Mouse (Mus musculus) midbrain, embryonic 14.5 days (tissue): ENCODE measurements around the gene Tcp1. TPM values are rescaled to one million over a fixed set of nuclear protein-coding genes. Genes with fewer than 3 reads are reported as not detected.
A peak's percentile ranks its signal among the peaks of the same experiment; 100 is the strongest.
"Not testable (repeated sequence)": the region's sequence is repeated elsewhere in the genome, so short reads cannot be mapped to it uniquely, and the experiment has no call there.

Experiments
- ATAC-seq: fragments of 200-750 bp; cut with Nextera tagmentation; 2 replicates; pipeline ENCODE4 v1.8.0; 2017; ENCODE audit warnings: moderate number of reproducible peaks, moderate library complexity; ENCODE audit not compliant: low FRiP score, low TSS enrichment
- DNase-seq: peaks from one replicate; pipeline ENCODE4 v3.0.0-alpha.2; 2015
- H3K27ac ChIP-seq: fragments of 300-500 bp; sonication (generic); replicated peaks from 2 replicates; pipeline ENCODE4 v1.5.1; 2014; ENCODE audit warnings: mild to moderate bottlenecking, low read depth, low read length, moderate library complexity
- H3K27me3 ChIP-seq: fragments of 300-500 bp; sonication (generic); 2 replicates; pipeline ENCODE4 v1.6.1; 2014; ENCODE audit warnings: low read length, control low read depth, mixed read lengths; ENCODE audit not compliant: control insufficient read depth, insufficient read depth
- H3K36me3 ChIP-seq: fragments of 300-500 bp; sonication (generic); 2 replicates; pipeline ENCODE4 v1.6.1; 2014; ENCODE audit warnings: low read length, control low read depth; ENCODE audit not compliant: control insufficient read depth, insufficient read depth
- H3K4me1 ChIP-seq: fragments of 300-500 bp; sonication (generic); 2 replicates; pipeline ENCODE4 v1.6.1; 2014; ENCODE audit warnings: mild to moderate bottlenecking, antibody characterized with exemption, low read length, control low read depth; ENCODE audit not compliant: control insufficient read depth, insufficient read depth
- H3K4me2 ChIP-seq: fragments of 300-500 bp; sonication (generic); 2 replicates; pipeline ENCODE4 v1.6.1; 2014; ENCODE audit warnings: mild to moderate bottlenecking, low read length, moderate library complexity
- H3K4me3 ChIP-seq: fragments of 300-500 bp; sonication (generic); replicated peaks from 2 replicates; pipeline ENCODE4 v1.5.1; 2014; ENCODE audit warnings: low read depth, low read length
- H3K9ac ChIP-seq: fragments of 300-500 bp; sonication (generic); replicated peaks from 2 replicates; pipeline ENCODE4 v1.6.1; 2014; ENCODE audit warnings: mild to moderate bottlenecking, low read length, moderate library complexity
- H3K9me3 ChIP-seq: fragments of 300-500 bp; sonication (generic); 2 replicates; pipeline ENCODE4 v1.6.1; 2016; ENCODE audit warnings: low read length, control low read depth, mixed read lengths; ENCODE audit not compliant: control insufficient read depth
- WGBS: fragments of 180-500 bp; shearing (Covaris S2); extraction: QIAGEN DNeasy Blood & Tissue Kit; methylation state at CpG from one replicate; pipeline ENCODE4 v1.1.7; 2014; 5-methylcytosine and 5-hydroxymethylcytosine counted together
- polyA plus RNA-seq: library from polyadenylated mRNA; unstranded; fragments of >200 nt; fragmentation: Nextera tagmentation; extraction: Ambion mirVana; gene quantifications from 2 replicates; pipeline ENCODE4 v1.2.1, GENCODE M21; 2014

The Tcp1 gene
- polyA plus RNA-seq, 1 experiment from 2014 or later, result 462 TPM

GRCm38 (mm10) chr17:12925703-12926180, 10.2 kb downstream of the Tcp1 start:
- H3K36me3 ChIP-seq, result peaks cover 64% of the 10 kb centered on the region
- no peaks in the 10 kb centered on the region for H3K27me3 ChIP-seq
- DNase-seq, result no peak
- no peak for ATAC-seq
- no peaks in the 10 kb centered on the region for H3K4me1 ChIP-seq
- no peaks in the 10 kb centered on the region for H3K9me3 ChIP-seq
- no peak overlapping the region for H3K9ac ChIP-seq
- no peak overlapping the region for H3K4me3 ChIP-seq
- 89% methylated on average over 8 of the region's 8 CpGs for WGBS
- H3K27ac ChIP-seq, result no peak overlapping the region
- no peak overlapping the region for H3K4me2 ChIP-seq

- not testable (repeated sequence) for H3K36me3 ChIP-seq, H3K4me3 ChIP-seq, H3K4me2 ChIP-seq, DNase-seq, H3K9ac ChIP-seq, H3K27ac ChIP-seq, H3K4me1 ChIP-seq, H3K9me3 ChIP-seq, ATAC-seq, H3K27me3 ChIP-seq
- 89% methylated on average over 5 of the region's 5 CpGs for WGBS
These were observed 16.1 kb downstream of the Tcp1 start for GRCm38 (mm10) chr17:12931576-12931975.

GRCm38 (mm10) chr17:12935719-12936118, 20.2 kb downstream of the Tcp1 start:
- Histone ChIP-seq H3K36me3 (no peaks in the 10 kb centered on the region), H3K27ac (no peak overlapping the region), H3K9ac (no peak overlapping the region), H3K4me2 (no peak overlapping the region), H3K4me3 (no peak overlapping the region), H3K9me3 (no peaks in the 10 kb centered on the region), H3K4me1 (no peaks in the 10 kb centered on the region), H3K27me3 (no peaks in the 10 kb centered on the region)
- no peak for ATAC-seq
- DNase-seq, result no peak
- 67% methylated on average over 4 of the region's 4 CpGs for WGBS

GRCm38 (mm10) chr17:12937412-12937970, 22.0 kb downstream of the Tcp1 start:
- H3K36me3 ChIP-seq, result peaks cover 5% of the 10 kb centered on the region
- DNase-seq (no peak), ATAC-seq (no peak)
- H3K4me1 ChIP-seq, result no peaks in the 10 kb centered on the region
- 90% methylated on average over 2 of the region's 2 CpGs for WGBS
- H3K9ac ChIP-seq, result no peak overlapping the region
- H3K9me3 ChIP-seq, result no peaks in the 10 kb centered on the region
- H3K4me2 ChIP-seq, result no peak overlapping the region
- no peak overlapping the region for H3K4me3 ChIP-seq
- no peak overlapping the region for H3K27ac ChIP-seq
- H3K27me3 ChIP-seq, result no peaks in the 10 kb centered on the region

GRCm38 (mm10) chr17:12938077-12938476, 22.6 kb downstream of the Tcp1 start:
- DNase-seq (peak; percentile 13), ATAC-seq (no peak)

GRCm38 (mm10) chr17:12939377-12940148, 24.1 kb downstream of the Tcp1 start:
- H3K9ac ChIP-seq, H3K4me1 ChIP-seq, H3K27me3 ChIP-seq, H3K27ac ChIP-seq, DNase-seq, H3K9me3 ChIP-seq, H3K4me3 ChIP-seq: not testable (repeated sequence)
- Histone ChIP-seq H3K36me3 (peaks cover 23% of the 10 kb centered on the region), H3K4me2 (peak overlapping the region; percentile 43)
- ATAC-seq, result 0 out of 2 replicates have a peak, but pooled peaks have one; percentile 24
- WGBS, result 43% methylated on average over 2 of the region's 12 CpGs

More at GRCm38 (mm10) chr17:12938077-12938476, 22.6 kb downstream of the Tcp1 start:
- Histone ChIP-seq H3K4me3 (no peak overlapping the region), H3K4me1 (no peaks in the 10 kb centered on the region), H3K4me2 (no peak overlapping the region), H3K36me3 (peaks cover 11% of the 10 kb centered on the region), H3K27ac (no peak overlapping the region), H3K9me3 (no peaks in the 10 kb centered on the region), H3K9ac (no peak overlapping the region), H3K27me3 (no peaks in the 10 kb centered on the region)
- WGBS, result 29% methylated on average over 2 of the region's 2 CpGs

- WGBS, result 16% methylated on average over 27 of the region's 27 CpGs
- Histone ChIP-seq H3K4me3 (0 out of 2 replicates have a peak within 1 kb of the TSS, but pooled peaks have one; percentile 5), H3K27me3 (no peaks in the 10 kb centered on the region), H3K9ac (no peak within 1 kb of the TSS), H3K4me1 (no peaks in the 10 kb centered on the region), H3K4me2 (peak within 1 kb of the TSS; percentile 43), H3K27ac (no peak within 1 kb of the TSS), H3K36me3 (peaks cover 30% of the 10 kb centered on the region), H3K9me3 (no peaks in the 10 kb centered on the region)
- peak; percentile 40 for ATAC-seq
- peak; percentile 11 for DNase-seq
These were observed 24.8 kb downstream of the Tcp1 start, which contains the start of gene Acat3 for GRCm38 (mm10) chr17:12940151-12940805. Gene Acat3 (minus strand): TSS chr17:12940600.

GRCm38 (mm10) chr17:12941543-12942260, 26.2 kb downstream of the Tcp1 start:
- Histone ChIP-seq H3K4me2 (no peak overlapping the region), H3K36me3 (peaks cover 43% of the 10 kb centered on the region), H3K4me3 (no peak overlapping the region), H3K27me3 (no peaks in the 10 kb centered on the region), H3K27ac (no peak overlapping the region), H3K9me3 (no peaks in the 10 kb centered on the region), H3K4me1 (no peaks in the 10 kb centered on the region), H3K9ac (no peak overlapping the region)
- no peak for ATAC-seq
- WGBS, result 80% methylated on average over 8 of the region's 8 CpGs
- no peak for DNase-seq
